Mouse (Mus musculus): ENCODE measurements around the gene Grik5.

- TF ChIP-seq CTCF (IDR thresholded peaks at IDR 0.05; ENCODE audit: low read depth, low read length) (no peak), POLR2A (IDR thresholded peaks at IDR 0.05; ENCODE audit: borderline replicate concordance, low read depth, low read length) (no peak)
These were observed 45.7 kb downstream of the Grik5 start for GRCm38 (mm10) chr7:25026452-25026851.

All from bone marrow macrophage, adult 2 months (primary cell).